Mouse (Mus musculus) CD8-positive naive resting alpha-beta T cell, adult 57 days (primary cell): ENCODE measurements around the gene Ksr1. TPM values are rescaled to one million over a fixed set of nuclear protein-coding genes. Genes with fewer than 3 reads are reported as not detected.

ENCODE experiments used
- total RNA-seq: library from RNA; stranded (reverse); gene quantifications from one replicate; pipeline ENCODE4 v1.2.4, GENCODE M21; 2023

Ksr1 gene
- 10.6 TPM for total RNA-seq

DNA sequence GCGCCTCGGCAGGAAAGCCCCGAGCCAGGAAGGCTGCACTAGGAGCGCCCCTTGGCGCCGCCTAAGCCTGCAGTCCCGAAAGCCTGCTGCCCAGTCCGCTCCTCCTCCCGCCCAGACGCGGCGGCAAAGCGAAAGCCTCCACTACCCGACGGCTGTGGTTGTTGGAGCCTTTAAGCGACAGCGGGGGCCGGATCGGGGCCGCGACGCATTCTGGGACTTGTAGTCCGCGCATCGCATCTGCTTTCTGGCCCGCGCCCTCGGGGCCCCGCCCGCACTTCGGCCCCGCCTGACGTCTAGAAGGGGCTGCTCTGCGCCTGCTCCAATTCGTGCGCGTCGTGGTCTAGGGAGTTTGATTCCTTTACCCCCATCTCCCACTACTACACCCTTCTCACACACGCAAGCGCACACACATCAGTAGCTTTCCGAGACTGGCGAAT is at the start of gene Ksr1:
Ksr1 (minus strand) TSS at position 77 of the 437 bp plus-strand sequence.

DNA sequence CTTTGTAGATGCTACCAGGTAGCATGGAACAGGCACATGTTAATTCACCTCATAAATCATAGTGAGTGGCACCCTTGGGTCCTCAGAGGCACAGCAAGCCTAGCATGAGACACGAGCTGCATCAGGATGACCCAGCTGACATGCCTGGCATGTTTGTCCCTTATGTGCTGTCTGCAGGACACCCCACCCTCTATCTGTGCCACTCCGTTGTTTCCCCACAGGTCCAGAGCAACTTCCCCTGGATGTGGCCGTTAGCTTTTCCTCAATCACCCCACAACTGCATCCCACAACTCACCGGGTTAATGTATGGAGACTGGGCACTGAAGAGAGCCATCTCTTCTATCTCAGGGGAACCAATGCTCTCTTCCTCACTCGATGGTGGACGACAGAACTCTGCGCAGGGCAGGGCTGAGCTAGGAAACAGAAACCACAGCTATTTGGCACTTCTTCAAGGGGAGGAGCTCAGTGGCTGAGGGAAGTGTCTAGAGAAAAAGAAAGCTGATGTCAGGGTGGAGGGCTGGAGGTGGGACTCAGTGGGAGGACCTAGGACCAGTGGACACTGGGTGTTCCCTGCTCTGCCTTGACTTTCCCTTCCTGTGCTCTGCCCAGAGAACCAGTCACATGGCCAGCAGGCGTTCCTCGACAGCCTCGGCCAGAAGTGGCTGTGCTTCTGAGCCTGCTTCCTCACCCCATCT is 161.6 kb downstream of the Ksr1 start, which contains the start of gene Lgals9:
Lgals9 (minus strand) TSS at position 464 of the 695 bp plus-strand sequence.

Other genes with a start within 250 kb of the Ksr1 start
- gene Nos2, start 225.6 kb downstream of the Ksr1 start, total RNA-seq: not detected
- 118 TPM for gene Lgals9, start 161.5 kb downstream of the Ksr1 start, total RNA-seq
- 123 TPM for gene Wsb1, start 108.3 kb upstream of the Ksr1 start, total RNA-seq
- gene Gm9964, start 150.5 kb upstream of the Ksr1 start, total RNA-seq: 1.5 TPM
- gene Nf1, start 193.3 kb upstream of the Ksr1 start, total RNA-seq: 19.4 TPM